Mouse (Mus musculus): Measurements from ENCODE around the gene Large1.

GRCm38 (mm10) chr8:73281996-73282395, 71.3 kb downstream of the Large1 start:
- TF ChIP-seq ZKSCAN1 (IDR thresholded peaks at IDR 0.05; ENCODE audit: low read depth, low read length), result no peak
- TF ChIP-seq MEF2A (IDR thresholded peaks at IDR 0.05; ENCODE audit: extremely low read depth, insufficient replicate concordance, low read depth, low read length, poor library complexity, severe bottlenecking), result no peak
- no peak for TF ChIP-seq POLR2A (IDR thresholded peaks at IDR 0.05; ENCODE audit: control insufficient read depth in 1 of 2, insufficient read depth in 1 of 2, low read depth in 1 of 2, low read length in 2 of 2, poor library complexity in 1 of 2)
- TF ChIP-seq SIN3A (IDR thresholded peaks at IDR 0.05; ENCODE audit: low read length), result no peak
- TF ChIP-seq ELF1 (IDR thresholded peaks at IDR 0.05; ENCODE audit: low read depth, low read length), result no peak
- no peak for TF ChIP-seq EP300 (IDR thresholded peaks at IDR 0.05; ENCODE audit: low read depth in 1 of 2, low read length in 2 of 2)
- TF ChIP-seq USF2 (IDR thresholded peaks at IDR 0.05; ENCODE audit: borderline replicate concordance in 1 of 2, insufficient read depth in 1 of 2, low read depth in 1 of 2, low read length in 2 of 2), result no peak

All from MEL (cell line).